Mouse (Mus musculus) hindbrain, embryonic 13.5 days (tissue): ENCODE results near the gene Fam57a. TPM values are rescaled to one million over a fixed set of nuclear protein-coding genes. Genes with fewer than 3 reads are reported as not detected.
A peak's percentile ranks its signal among the peaks of the same experiment; 100 is the strongest.
"Not testable (repeated sequence)": the region's sequence is repeated elsewhere in the genome, so short reads cannot be mapped to it uniquely, and the experiment has no call there.

Experiments used
- ATAC-seq: fragments of 200-750 bp; cut with Nextera tagmentation; 2 replicates; pipeline ENCODE4 v1.8.0; 2017; ENCODE audit warnings: moderate TSS enrichment; ENCODE audit not compliant: low FRiP score
- H3K27ac ChIP-seq: fragments of 300-500 bp; sonication (generic); 2 replicates; pipeline ENCODE4 v1.5.1; 2015; ENCODE audit warnings: inconsistent platforms, mild to moderate bottlenecking, moderate library complexity
- H3K27me3 ChIP-seq: fragments of 300-500 bp; sonication (generic); 2 replicates; pipeline ENCODE4 v1.6.1; 2015; ENCODE audit warnings: mild to moderate bottlenecking, inconsistent platforms
- H3K36me3 ChIP-seq: fragments of 300-500 bp; sonication (generic); 2 replicates; pipeline ENCODE4 v1.6.1; 2015; ENCODE audit warnings: mild to moderate bottlenecking, inconsistent platforms
- H3K4me1 ChIP-seq: fragments of 300-500 bp; sonication (generic); replicated peaks from 2 replicates; pipeline ENCODE4 v1.6.1; 2015; ENCODE audit warnings: inconsistent platforms
- H3K4me2 ChIP-seq: fragments of 300-500 bp; sonication (generic); 2 replicates; pipeline ENCODE4 v1.6.1; 2015; ENCODE audit warnings: inconsistent platforms, mild to moderate bottlenecking, moderate library complexity
- H3K4me3 ChIP-seq: fragments of 300-500 bp; sonication (generic); 2 replicates; pipeline ENCODE4 v1.5.1; 2015; ENCODE audit warnings: mild to moderate bottlenecking, inconsistent platforms
- H3K9ac ChIP-seq: fragments of 300-500 bp; sonication (generic); 2 replicates; pipeline ENCODE4 v1.6.1; 2015; ENCODE audit warnings: mild to moderate bottlenecking, inconsistent platforms
- H3K9me3 ChIP-seq: fragments of 300-500 bp; sonication (generic); 2 replicates; pipeline ENCODE4 v1.6.1; 2016; ENCODE audit warnings: inconsistent platforms
- WGBS: fragments of 180-500 bp; shearing (Covaris S2); methylation state at CpG from one replicate; pipeline ENCODE4 v1.1.7; 2015; 5-methylcytosine and 5-hydroxymethylcytosine counted together
- polyA plus RNA-seq: library from polyadenylated mRNA; unstranded; fragments of >200 nt; fragmentation: Nextera tagmentation; extraction: Ambion mirVana; gene quantifications from 2 replicates; pipeline ENCODE4 v1.2.1, GENCODE M21; 2015

Fam57a gene
- polyA plus RNA-seq, 1 experiment from 2014 or later, result 26.2 TPM

DNA sequence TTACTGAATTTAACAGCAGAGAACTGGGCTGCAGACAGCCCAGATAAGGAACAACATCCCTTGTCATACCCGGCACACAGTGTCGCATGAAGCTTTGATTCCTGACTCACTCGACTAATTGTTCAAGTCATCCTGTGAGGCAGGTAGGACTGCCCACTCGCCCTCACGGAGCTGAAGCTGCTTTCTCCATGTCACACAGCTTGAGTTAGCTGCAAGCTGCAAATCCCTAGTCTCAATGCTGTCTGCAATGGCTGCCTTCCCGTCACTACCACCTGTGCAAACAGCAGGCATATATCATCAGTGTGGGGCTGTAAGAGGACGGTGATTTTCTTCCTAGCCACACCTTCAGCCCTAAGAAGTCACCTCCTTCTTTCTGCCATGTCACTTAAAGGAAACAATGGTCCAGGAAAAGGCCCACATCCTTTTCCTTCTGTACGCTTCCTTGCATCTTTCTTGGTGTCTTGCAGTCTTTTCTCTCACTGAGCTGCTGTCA lies 17.6 kb downstream of the Fam57a start:
- ATAC-seq, result no peak
- WGBS, result 67% methylated on average over 8 of the region's 8 CpGs
- H3K36me3 ChIP-seq, result no peaks in the 10 kb centered on the region

DNA sequence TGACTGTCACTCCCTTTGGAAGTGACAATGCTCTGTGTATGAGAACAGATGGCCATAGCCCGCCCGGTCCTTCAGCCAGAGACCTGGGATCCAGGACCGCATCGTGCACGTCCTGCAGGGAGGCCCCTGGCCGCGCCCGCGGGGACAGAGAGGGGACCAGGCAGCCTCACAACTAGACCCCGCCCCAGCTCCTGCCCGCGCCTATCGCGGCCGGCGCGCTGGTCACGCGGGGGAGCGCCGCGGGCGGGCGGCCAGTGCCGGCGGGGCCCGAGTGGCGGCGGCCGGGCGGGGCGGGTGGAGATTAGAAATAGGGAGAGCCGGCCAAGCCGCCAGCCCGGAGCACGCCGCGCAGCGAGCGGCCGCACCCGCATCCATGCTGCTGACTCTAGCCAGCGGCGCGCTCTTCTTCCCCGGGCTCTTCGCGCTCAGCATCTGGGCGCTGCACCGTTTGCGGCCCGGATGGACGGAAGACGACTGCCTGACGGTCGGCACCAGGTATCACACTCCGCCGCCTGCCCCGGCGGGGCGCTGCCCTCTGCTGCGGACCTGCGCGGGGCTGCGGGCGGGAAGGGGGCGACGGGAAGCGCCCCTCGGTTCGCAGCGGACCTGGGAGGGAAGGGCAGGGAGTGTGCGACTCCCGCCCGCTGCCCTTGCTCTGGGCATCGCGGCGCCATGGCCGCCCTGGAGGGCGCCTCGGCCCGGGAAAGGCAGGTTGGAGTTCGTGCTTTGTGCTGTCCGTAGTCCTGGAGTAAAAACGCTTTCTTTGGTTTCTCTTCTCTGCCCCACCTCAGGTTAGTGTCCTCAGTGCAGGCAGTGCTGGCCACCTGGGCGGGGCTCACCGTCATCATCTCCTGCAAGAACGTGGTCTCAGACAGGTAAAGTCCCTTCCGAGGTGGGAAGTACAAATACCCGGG lies 22.5 kb downstream of the Fam57a start:
- Histone ChIP-seq H3K4me1 (peaks cover 22% of the 10 kb centered on the region), H3K27me3 (peaks cover 9% of the 10 kb centered on the region; the same call in 1 of the 2 replicates), H3K27ac (peak overlapping the region; percentile 91), H3K9me3 (no peaks in the 10 kb centered on the region), H3K4me3 (peak overlapping the region; percentile 92), H3K36me3 (peaks cover 26% of the 10 kb centered on the region), H3K9ac (peak overlapping the region; percentile 96), H3K4me2 (peak overlapping the region; percentile 84)
- WGBS, result under 1% methylated on average over 86 of the region's 90 CpGs
- peak; percentile 98 for ATAC-seq

More for the DNA sequence above, 17.6 kb downstream of the Fam57a start:
- no peak overlapping the region for H3K4me3 ChIP-seq
- H3K4me1 ChIP-seq, result peaks cover 5% of the 10 kb centered on the region; the same call in 1 of the 2 replicates
- H3K9me3 ChIP-seq, result no peaks in the 10 kb centered on the region
- no peak overlapping the region for H3K4me2 ChIP-seq
- peaks cover 9% of the 10 kb centered on the region; the same call in 1 of the 2 replicates for H3K27me3 ChIP-seq
- no peak overlapping the region for H3K27ac ChIP-seq
- 0 out of 2 replicates have a peak overlapping the region, but pooled peaks have one; percentile 8 for H3K9ac ChIP-seq

DNA sequence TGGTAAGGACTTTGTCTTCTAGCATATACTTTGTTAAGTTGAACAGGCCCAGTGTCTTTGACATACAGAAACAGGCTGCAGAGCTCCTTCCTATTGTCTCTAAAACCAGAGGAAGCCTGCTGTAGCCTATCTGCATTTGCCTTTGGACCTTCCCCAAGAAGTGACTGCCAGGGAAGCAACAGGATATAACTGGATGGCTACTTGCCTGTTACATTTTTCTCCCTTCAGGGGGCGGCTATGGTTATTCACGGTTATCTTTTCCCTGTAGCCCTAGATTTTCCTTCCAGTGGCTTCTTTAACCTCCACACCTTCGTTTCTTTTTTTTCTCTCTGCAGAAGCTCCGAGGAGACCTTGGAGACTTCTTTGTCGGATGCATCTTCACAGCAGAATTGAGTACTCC lies 27.3 kb downstream of the Fam57a start:
- no peak for ATAC-seq
- H3K36me3 ChIP-seq, result peaks cover 72% of the 10 kb centered on the region
- peaks cover 16% of the 10 kb centered on the region for H3K4me1 ChIP-seq
- H3K4me2 ChIP-seq, result no peak overlapping the region
- 89% methylated on average over 5 of the region's 5 CpGs for WGBS
- H3K4me3 ChIP-seq, result no peak overlapping the region
- no peak overlapping the region for H3K27ac ChIP-seq
- no peak overlapping the region for H3K9ac ChIP-seq
- no peaks in the 10 kb centered on the region for H3K9me3 ChIP-seq
- no peaks in the 10 kb centered on the region for H3K27me3 ChIP-seq

DNA sequence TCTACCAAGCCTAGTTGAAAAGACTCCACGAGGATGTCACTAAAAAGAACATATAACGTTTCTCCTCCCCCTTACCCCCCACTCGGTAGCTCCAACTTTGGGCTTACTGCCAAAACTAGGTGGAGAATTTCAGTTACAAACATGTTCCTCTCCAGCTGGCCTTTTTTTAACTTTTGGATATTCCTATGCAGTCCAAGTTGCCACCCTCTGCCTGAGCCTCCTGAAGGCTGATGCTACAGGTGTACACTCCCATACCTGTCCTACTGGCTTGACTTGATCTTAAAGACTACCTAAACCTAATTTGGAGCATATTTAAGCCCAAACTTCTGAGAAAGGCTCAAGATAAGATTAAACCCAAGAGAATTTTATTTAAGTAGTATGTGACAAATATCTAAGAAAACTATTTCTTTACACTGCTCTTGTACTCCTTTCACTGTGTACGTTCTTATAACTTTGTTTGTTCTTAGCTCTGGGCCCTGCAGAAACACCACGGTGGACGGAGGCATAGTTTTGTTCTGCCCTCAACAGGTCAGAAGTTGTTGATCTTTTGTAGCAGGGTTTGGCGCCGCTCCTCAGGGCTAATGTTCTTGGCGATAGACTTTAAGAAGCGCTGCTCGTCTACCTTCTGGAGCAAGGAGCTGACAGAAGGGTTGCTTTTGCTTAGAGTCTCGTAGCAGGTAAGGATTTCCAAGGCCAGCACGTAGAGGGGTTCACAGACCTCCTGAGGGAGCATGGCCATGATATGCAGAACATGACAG lies 30.9 kb downstream of the Fam57a start:
- H3K4me3 ChIP-seq, result no peak overlapping the region
- no peak overlapping the region for H3K9ac ChIP-seq
- peaks cover 88% of the 10 kb centered on the region for H3K36me3 ChIP-seq
- no peak for ATAC-seq
- H3K4me1 ChIP-seq, result no peaks in the 10 kb centered on the region
- no peak overlapping the region for H3K4me2 ChIP-seq
- 91% methylated on average over 13 of the region's 13 CpGs for WGBS
- no peak overlapping the region for H3K27ac ChIP-seq
- H3K9me3 ChIP-seq, result no peaks in the 10 kb centered on the region
- H3K27me3 ChIP-seq, result no peaks in the 10 kb centered on the region

DNA sequence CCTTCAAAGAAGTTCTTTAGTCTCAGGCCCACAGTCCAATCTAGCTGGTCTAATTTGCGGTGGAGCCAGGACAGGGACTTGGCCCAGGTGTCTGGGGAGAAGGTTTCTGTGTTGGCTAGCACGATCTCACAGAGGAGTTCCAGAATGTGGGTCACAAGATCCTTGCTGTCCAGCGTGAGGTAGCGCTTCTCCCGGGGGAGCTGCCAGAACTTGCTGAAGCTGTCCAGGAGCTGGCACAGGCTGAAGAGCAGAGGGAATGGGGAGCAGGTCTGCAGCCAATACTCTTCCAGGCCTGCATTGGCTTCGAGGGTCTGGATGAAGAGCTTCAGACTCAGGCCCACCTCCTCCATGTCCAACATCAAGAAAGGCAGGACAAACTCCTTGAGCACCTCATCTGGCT lies 32.1 kb downstream of the Fam57a start:
- not testable (repeated sequence) for H3K9ac ChIP-seq, H3K4me1 ChIP-seq, H3K4me3 ChIP-seq, ATAC-seq, H3K4me2 ChIP-seq, H3K27ac ChIP-seq, H3K9me3 ChIP-seq, H3K27me3 ChIP-seq
- 96% methylated on average over 5 of the region's 6 CpGs for WGBS
- H3K36me3 ChIP-seq, result peaks cover 76% of the 10 kb centered on the region

DNA sequence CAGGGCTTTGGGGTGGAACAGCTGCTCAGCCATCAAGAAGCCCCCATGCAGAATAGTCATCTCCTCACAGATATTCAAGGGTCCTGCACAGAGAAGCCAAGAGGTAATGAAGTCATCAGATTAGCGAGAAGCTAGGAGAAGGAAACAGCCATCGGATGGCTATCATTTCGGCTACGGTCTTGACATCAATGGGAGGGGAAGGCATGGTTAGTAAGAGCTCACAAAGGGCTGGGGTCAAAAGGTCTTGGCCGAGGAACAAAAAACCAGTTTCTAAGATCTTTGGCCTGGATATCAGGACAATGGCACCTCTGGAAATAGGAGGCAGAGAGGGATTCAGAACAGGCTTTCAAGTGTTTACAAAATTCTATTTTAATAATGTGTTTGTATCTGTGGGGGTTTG lies 34.4 kb downstream of the Fam57a start:
- H3K9ac ChIP-seq, result no peak overlapping the region
- no peak overlapping the region for H3K4me3 ChIP-seq
- WGBS, result 13% methylated on average over 5 of the region's 5 CpGs
- H3K9me3 ChIP-seq, result no peaks in the 10 kb centered on the region
- H3K27ac ChIP-seq, result no peak overlapping the region
- H3K4me1 ChIP-seq, result peaks cover 13% of the 10 kb centered on the region
- peaks cover 54% of the 10 kb centered on the region for H3K36me3 ChIP-seq
- H3K27me3 ChIP-seq, result no peaks in the 10 kb centered on the region
- no peak overlapping the region for H3K4me2 ChIP-seq
- no peak for ATAC-seq

DNA sequence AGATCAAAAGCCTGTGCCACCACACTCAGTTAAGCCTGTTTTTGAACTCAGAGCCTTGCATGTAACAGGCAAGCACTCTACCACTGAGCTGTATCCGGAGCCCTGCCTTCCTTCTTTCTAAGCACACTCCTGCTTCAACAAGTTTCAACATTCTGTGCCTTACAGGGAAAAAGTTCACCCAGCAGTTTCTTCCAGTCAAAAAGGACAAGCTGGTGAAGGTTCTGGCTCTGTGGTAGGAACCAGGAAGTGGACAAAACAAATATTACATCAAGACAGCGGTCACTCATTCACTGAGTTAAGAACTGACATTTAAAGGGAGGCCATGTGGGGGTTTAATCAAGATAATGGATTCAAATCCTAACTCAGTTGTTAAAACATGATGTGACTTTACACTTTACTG lies 35.5 kb downstream of the Fam57a start:
- H3K4me3 ChIP-seq, result no peak overlapping the region
- H3K27ac ChIP-seq, result no peak overlapping the region
- no peaks in the 10 kb centered on the region for H3K9me3 ChIP-seq
- WGBS, result 94% methylated on average over 2 of the region's 2 CpGs
- peaks cover 53% of the 10 kb centered on the region for H3K36me3 ChIP-seq
- H3K27me3 ChIP-seq, result no peaks in the 10 kb centered on the region
- no peak for ATAC-seq
- H3K4me1 ChIP-seq, result peaks cover 13% of the 10 kb centered on the region
- no peak overlapping the region for H3K4me2 ChIP-seq
- no peak overlapping the region for H3K9ac ChIP-seq

DNA sequence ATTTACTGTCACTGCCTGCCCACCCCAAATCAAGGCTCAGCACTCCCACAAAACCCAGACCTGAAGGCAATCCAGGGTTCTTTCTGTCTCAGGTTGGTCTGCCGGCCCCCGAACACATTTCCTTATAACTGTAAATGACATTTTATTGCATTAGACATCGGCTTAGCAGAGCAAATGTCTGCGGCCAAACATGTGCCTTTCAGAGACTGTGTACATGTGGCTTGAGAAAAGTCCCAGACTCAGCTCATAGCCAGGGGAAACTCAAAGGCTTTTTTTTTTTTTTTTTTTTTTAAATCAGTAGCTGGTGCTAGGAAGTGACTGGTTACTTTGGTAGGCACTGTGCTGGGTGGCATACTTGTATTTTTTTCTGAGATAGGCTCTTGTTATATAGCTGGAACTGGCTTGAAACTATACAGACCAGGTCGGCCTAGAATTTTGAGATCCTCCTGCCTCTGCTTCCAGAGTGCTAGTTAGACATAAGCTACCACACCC lies 36.6 kb downstream of the Fam57a start:
- H3K27ac ChIP-seq, result peak overlapping the region; percentile 94; the same call in 1 of the 2 replicates
- peak overlapping the region; percentile 76 for H3K4me3 ChIP-seq
- H3K9ac ChIP-seq, result peak overlapping the region; percentile 89

DNA sequence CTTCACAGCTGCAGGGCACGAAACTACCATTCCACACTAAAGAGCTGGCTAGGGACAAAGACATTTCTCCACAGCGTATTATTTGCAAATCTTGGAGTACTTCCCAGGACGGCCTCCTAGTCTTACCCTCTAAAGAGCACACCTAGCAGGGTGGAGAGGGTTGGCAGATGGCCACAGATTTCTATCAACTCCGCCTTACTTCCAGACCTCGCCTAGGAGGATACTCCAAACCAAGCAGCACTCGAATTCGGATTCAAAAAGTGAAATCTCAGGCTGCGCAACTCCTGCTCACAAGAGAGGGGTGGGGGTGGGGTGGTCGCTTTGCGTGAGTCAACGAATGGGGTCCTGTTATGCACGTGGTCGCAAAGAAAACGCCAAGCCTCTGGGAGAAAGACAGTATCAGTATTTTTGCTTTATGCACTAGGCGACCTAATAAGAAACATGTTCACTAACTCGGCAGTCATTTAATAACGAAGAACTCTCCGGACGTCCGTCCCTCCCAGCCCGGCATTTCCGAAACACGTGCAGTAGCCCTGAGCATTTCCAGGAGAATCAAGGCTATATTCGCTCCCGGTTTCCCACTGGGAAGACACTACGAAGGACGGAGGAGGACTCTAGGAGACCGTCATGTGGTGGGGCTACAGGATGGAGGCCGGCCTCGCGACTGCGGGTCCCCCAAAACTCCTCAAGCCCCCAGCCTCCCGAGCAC lies 37.4 kb downstream of the Fam57a start:
- Histone ChIP-seq H3K27ac (peak overlapping the region; percentile 94), H3K27me3 (no peaks in the 10 kb centered on the region), H3K9ac (peak overlapping the region; percentile 89), H3K9me3 (no peaks in the 10 kb centered on the region), H3K4me1 (peaks cover 13% of the 10 kb centered on the region), H3K4me3 (peak overlapping the region; percentile 76), H3K36me3 (peaks cover 54% of the 10 kb centered on the region), H3K4me2 (peak overlapping the region; percentile 77)
- WGBS, result 3% methylated on average over 33 of the region's 33 CpGs
- no peak; the same call in none of the 2 replicates for ATAC-seq

More for the DNA sequence above, 36.6 kb downstream of the Fam57a start:
- H3K36me3 ChIP-seq, result peaks cover 53% of the 10 kb centered on the region
- H3K4me1 ChIP-seq, result peaks cover 13% of the 10 kb centered on the region
- WGBS, result 90% methylated on average over 5 of the region's 5 CpGs
- H3K27me3 ChIP-seq, result no peaks in the 10 kb centered on the region
- ATAC-seq, result no peak
- H3K4me2 ChIP-seq, result peak overlapping the region; percentile 77
- H3K9me3 ChIP-seq, result no peaks in the 10 kb centered on the region

DNA sequence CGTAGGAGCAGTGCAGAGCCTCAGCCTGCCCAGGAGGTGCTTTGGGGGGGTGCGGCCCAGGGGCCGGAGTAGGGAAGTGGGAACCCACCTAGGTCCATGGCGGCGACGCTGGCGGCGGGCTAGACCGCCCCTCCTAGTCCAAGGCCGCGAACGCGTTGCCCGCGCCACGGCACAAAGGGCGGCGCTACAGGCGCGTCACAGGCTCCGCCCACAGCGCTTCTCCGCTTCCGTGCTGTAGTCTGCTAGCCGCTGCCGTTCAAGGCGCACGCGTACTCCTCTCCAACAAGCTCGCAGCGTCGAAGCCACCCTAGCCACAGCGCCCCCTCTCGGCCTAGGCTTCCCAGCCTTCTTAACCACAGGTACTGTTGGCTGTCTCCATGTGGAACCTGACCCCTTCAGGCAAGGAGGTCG lies 37.9 kb downstream of the Fam57a start, which contains the start of the genes Dbil5 and Gemin4:
Gene Dbil5 (plus strand): TSS at position 219 of the 411 bp plus-strand sequence.
Gene Gemin4 (minus strand): TSS at position 275 of the 411 bp plus-strand sequence.
- Histone ChIP-seq H3K9ac (peak within 1 kb of the TSS; percentile 89), H3K4me1 (peaks cover 13% of the 10 kb centered on the region), H3K36me3 (peaks cover 54% of the 10 kb centered on the region), H3K9me3 (no peaks in the 10 kb centered on the region), H3K27me3 (no peaks in the 10 kb centered on the region), H3K4me3 (peak within 1 kb of the TSS; percentile 76), H3K4me2 (peak within 1 kb of the TSS; percentile 77), H3K27ac (peak within 1 kb of the TSS; percentile 94)
- under 1% methylated on average over 35 of the region's 35 CpGs for WGBS
- ATAC-seq, result peak; percentile 98

DNA sequence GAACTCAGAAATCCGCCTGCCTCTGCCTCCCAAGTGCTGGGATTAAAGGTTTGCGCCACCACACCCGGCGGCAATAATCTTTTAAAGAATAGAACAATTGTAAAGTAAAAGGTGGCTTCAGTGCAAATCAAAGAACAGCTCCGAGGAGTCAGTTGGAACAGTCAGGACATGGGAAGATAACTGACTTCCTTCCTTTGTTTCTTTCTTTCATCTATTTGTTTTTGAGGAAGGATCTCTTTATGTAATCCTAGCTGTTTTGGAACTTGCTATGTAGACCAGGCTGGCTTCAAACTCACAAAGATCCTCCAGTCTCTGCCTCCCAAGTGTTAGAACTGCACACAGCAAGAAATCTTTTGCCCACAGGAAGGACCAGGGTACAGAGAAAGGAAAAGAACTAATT lies 45.2 kb downstream of the Fam57a start:
- Histone ChIP-seq H3K4me3 (no peak overlapping the region), H3K27me3 (no peaks in the 10 kb centered on the region), H3K4me1 (no peaks in the 10 kb centered on the region), H3K36me3 (peaks cover 60% of the 10 kb centered on the region), H3K4me2 (no peak overlapping the region), H3K27ac (no peak overlapping the region), H3K9me3 (no peaks in the 10 kb centered on the region), H3K9ac (no peak overlapping the region)
- WGBS, result 92% methylated on average over 5 of the region's 5 CpGs
- no peak for ATAC-seq
